Mouse (Mus musculus): ENCODE data around the gene Nek6.

DNA sequence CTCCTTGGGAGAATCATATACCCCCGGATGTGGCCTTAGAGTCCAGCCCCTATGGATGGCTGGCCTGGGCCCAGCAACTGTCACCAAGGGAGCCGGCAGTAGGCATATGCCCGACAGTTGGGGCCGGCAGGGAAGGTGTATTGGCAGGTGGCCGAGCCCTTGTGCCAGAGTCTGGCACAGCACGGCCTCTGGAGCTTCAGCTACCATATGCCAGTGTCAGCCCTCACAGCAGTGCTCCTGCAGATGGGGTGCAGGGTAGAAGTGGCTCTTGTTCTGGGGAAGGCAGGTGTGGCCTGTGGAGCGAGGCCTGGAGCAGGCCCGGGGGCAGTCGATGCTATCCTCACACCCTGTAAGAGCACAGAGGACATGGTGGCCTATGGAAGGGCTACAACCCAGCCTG is 28.2 kb downstream of the Nek6 start:
- TF ChIP-seq CTCF (IDR thresholded peaks at IDR 0.05; ENCODE audit: control insufficient read depth, insufficient read depth, insufficient replicate concordance, low read depth, low read length): no peak
- no peak for TF ChIP-seq POLR2A (IDR thresholded peaks at IDR 0.05; ENCODE audit: control insufficient read depth, low read depth, low read length)
